Mouse (Mus musculus) lung, postnatal 36 days (tissue): ENCODE data around the gene Prdm9.
"Not testable (repeated sequence)": the region's sequence is repeated elsewhere in the genome, so short reads cannot be mapped to it uniquely, and the experiment has no call there.

ENCODE experiments used
- DNase-seq: peaks from one replicate; pipeline ENCODE4 v3.0.0; 2022; ENCODE audit warnings: mixed read lengths

Prdm9 gene

GRCm38 (mm10) chr17:15564014-15564927 is at the start of gene Prdm9:
Prdm9 (minus strand) TSS chr17:15564354.
- DNase-seq = peak; percentile 100

GRCm38 (mm10) chr17:15599496-15599895 is 35.3 kb upstream of the Prdm9 start:
- DNase-seq = no peak

GRCm38 (mm10) chr17:15591216-15591881 is 27.2 kb upstream of the Prdm9 start:
- no peak for DNase-seq

- no peak for DNase-seq
These were observed 24.0 kb upstream of the Prdm9 start for GRCm38 (mm10) chr17:15588116-15588515.

DNA sequence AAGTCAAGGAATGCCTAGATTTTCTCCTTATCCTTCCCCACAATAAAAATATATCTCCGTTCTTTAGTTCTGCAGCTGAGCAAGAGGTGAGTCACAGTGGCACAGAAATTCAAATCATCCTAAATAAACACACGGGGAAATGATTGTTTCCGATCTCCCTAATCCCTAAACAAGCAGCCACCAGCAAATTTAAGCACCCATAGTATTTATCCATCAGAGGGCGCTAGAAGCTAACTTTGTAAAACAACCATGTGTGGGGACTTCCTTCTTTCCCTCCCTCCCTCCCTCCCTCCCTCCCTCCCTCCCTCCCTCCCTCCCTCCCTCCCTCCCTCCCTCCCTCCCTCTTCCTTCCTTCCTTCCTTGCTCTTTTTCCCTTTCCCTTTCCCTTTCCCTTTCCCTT is 21.5 kb upstream of the Prdm9 start:
- peak; percentile 13 for DNase-seq

GRCm38 (mm10) chr17:15583071-15583470 is 18.9 kb upstream of the Prdm9 start:
- DNase-seq = peak; percentile 15

GRCm38 (mm10) chr17:15580072-15580447 is 15.9 kb upstream of the Prdm9 start:
- no peak for DNase-seq

GRCm38 (mm10) chr17:15579410-15580071 is 15.4 kb upstream of the Prdm9 start:
- DNase-seq = no peak

DNA sequence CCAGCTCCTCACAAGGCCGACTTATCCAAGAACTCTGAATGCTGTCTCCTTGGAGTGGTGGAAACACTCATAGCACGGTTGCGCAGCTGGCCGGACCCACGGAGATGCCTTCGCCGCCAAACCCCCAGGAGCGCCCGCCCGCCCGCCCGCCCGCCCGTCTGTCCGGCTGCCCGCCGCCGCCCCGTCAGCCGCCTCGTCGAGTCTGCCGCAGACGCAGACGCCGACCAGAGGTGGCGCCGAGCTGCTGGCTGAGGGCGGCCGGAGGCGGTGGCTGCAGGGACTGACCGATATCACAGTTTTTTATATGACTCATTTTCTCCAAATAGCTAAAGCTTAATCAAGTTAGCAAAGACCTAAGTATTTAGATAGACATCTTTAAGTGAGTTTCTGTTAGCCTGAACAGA is 13.1 kb upstream of the Prdm9 start:
- peak; percentile 42 for DNase-seq

GRCm38 (mm10) chr17:15575056-15575455 is 10.9 kb upstream of the Prdm9 start:
- no peak for DNase-seq

- no peak for DNase-seq
These were observed 2.8 kb upstream of the Prdm9 start for GRCm38 (mm10) chr17:15566908-15567307.

DNA sequence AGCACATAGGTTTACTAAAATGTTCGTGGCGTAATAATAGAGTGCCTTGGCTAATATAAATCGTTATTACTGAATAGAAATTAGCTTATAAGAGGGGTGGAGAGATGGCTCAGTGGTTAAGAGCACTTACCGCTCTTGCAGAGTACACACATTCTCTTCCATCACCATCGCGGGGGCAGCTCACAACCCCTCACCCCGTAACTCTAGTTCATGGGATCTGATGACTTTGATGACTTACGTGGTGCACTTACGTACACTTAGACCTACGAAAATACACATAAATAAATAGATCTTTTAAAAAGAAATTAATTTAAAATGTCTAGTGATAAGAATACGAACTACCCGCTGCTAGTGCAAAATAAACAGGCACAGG is 760 bp upstream of the Prdm9 start:
- DNase-seq = peak; percentile 21

- DNase-seq = no peak
These were observed 4.2 kb downstream of the Prdm9 start for GRCm38 (mm10) chr17:15559946-15560345.

- no peak for DNase-seq
These were observed 14.4 kb downstream of the Prdm9 start for GRCm38 (mm10) chr17:15549713-15550112.

DNA sequence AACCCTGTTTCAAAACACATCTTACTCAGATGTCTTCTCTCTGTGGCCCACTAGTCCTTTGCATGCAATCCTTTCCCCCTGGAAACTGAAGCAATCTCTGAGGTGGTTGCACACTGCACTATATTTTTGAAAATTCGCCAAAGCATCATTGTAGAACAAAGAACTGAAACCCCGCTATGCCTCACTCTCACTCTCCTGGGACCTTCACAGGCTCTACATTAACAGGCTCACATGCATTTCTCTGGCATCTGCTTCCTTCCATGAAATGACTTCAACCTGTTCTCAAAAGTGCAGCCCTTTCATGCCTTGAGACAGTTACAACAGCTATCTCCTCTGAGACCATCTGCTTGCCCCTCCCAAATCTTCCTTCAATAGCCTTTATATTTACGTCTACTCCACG is 17.7 kb downstream of the Prdm9 start:
- DNase-seq = no peak

- DNase-seq = not testable (repeated sequence)
These were observed 20.3 kb downstream of the Prdm9 start for GRCm38 (mm10) chr17:15543868-15544267.

GRCm38 (mm10) chr17:15540309-15540708 is 23.8 kb downstream of the Prdm9 start:
- no peak for DNase-seq

DNA sequence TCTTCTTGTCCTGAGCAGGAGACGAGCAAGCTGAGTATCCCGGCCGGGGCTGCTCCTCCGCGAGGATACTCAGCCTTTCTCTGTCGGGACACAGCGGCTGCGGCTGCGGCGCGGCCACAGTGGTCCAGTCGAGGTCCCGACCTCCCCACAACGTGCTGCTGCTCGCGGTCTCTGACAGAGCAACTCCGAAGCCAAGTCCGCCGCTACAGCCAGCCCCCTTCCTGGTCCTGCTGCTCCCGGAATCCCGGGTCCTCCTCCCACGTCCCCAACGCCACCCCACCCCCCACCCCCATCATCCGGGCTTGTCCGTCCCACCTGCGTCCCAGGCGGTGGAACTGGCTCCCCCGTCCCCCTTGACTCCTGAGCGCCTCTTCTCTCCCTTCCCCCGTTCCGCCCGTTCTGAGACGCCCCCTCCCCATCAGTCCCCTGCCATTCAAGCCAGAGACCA is 27.7 kb downstream of the Prdm9 start:
- no peak for DNase-seq

DNA sequence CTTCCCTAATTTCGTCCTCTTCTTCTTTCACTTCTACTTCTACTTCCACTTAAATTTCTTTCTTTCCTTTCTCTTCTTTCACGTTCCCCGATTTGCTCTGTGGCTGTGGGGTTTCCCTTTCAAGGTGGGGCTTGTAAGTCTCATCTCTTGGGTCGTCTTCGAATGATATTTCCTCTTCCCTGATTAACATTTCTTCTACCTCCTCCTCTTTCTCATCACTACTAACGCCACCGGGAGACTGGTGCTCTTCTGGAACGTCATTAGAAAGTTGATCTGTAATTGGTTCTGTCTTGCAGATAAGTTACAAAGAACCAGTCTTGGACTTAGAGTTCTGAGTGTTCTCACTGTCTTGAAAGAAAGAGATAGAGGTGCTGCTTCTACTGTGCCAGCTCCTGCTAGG is 28.2 kb downstream of the Prdm9 start:
- no peak for DNase-seq

DNA sequence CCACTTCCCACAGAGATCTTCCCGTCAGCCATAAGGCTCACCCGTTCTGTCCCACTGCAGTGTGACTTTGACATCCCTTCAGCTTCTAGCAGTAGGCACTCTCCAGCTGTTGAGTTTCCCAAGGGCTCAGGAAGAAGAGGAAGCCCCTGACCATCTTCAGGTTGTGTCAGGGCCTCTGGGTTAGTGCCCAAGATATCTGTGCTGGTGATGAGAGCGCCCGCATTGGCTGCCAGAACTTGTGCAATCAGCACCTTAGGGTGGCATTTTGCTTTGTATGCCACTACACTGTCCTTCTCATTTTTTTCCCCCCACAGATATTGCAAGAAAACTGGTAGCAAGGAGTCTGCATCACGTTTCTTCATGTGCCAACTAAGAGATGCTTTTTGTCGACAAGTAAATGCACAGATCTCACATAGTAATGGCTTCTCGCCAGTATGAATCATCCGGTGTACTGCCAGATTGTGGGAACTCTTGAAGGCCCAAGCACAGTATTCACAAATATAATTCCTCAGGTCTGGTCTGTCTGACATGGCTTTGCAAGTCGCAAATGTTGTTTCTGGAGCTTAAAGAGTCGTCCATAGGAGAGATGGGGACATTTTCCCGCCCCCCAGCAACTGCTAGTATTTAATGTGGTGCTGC is 28.9 kb downstream of the Prdm9 start:
- no peak for DNase-seq

DNA sequence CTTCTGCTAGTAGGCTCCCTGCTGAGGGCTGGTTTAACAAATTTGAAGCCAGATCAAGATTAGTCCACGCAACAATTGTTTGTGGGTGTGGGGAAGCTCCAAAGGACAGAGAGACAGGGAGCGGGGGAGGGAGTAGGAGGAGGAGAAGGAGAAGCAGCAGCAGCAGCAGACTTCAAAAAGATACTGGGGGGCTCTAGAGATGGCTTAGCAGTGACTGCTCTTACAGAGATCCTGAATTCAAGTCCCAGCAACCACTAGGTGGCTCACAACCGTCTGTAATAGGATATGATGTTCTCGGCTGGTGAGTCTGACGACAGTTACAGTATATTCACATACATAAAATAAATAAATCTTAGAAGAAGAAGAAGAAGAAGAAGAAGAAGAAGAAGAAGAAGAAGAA is 34.0 kb downstream of the Prdm9 start:
- DNase-seq = peak; percentile 74

- DNase-seq = no peak
These were observed 35.3 kb downstream of the Prdm9 start for GRCm38 (mm10) chr17:15528887-15529286.

DNA sequence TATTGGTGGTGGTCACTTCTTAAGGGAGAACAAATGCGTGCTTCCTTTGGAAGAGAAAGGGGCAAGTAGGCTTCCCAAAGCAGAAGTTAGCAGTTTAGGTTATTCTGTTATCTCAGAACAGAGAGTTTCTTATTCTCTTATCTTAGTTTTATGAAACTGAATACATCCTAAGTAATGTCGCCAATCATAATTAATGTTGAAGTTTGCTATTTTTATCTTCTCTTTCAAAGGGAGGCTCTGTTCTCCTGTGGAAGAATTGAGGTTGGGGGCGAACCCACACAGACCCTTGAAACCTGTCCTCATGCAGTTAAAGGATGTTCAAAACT is 36.4 kb downstream of the Prdm9 start:
- DNase-seq = no peak
